Mouse (Mus musculus) T-helper 17 cell (primary cell): ENCODE results near the gene Ss18l2.

Experiments used
- in situ Hi-C, 2 experiments: fragments of 300-600 bp; cut with MboI, MseI; formaldehyde crosslinking; loops; 1 replicate in 1 of 2; 2 replicates in 1 of 2; pipeline ENCODE4 v1.15.1; 2025; ENCODE audit warnings: high pct_unique_total_duplicates in 2 of 2

Gene Ss18l2

DNA sequence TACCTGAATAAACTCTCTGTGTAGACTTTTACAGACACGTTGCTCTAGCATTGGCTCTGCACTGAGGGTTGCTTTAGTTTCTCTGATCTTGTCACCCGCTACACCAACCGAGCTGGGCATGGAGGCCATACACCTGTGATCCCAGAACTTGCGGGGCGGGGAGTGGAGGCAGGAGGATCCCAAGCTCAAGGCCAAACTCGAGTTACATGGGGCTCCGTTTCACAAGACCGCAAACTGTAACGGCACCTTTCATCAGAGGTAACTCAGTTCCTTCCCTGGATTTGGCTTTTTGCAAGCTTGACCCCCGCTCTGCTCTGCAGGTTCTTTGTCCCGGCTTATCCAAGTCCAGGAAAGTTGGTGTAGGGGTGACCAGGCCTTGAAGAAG is 5.9 kb upstream of the Ss18l2 start:
- in situ Hi-C loops, result loop anchor here (25.0 kb wide), 1 partner anchor 1783 kb away; the partner anchor contains the start of gene Limd1 (in 2 of the 2)

DNA sequence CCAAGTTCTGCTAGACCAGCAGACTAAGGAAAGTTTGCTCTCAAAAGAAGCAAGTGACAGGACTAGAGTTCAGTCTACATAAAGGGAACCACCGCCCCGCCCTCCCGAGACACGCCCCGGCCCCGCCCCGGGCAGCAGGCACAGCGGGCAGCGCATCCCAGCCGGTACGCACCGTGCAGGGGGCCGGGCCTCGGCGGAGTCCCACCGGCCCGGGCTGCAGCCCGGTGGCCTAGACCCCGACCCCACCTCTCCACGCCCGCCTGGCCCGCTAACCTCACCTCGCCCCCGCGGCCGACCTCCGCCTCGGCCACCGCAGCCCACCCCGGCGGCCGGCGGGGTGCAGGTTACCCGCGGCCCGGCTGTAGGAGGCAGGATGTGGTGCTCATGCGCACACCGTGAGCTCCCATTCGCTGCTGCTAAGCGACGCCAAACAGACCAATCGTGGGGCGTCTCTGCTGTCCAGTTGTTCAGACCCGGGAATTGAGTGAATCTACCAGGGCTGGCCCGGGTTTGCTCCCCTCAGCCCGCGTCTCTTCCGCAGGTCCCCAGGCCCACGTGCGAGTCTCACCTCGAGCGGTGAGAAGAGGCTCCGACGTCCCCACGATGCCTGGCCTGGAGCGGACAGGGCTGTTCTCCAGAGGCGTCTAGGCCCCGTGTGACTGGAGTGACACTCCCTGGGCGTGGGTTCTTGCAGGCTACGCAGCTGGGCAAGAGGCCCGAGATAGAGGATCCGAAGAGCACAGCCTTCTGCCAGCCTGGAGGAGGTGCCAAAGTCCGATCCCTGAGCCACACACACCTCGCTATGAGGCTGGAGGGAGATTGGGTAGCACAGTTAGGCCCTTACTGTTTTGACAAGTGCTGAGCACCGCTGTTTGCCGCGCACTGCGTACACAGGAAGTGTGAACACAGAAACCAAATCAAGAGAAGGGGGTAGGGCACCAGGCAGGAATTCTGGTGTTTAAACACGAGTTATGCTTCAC is 5.2 kb upstream of the Ss18l2 start, which contains the start of gene Sec22c:
Sec22c (minus strand) TSS at position 845 of the 980 bp plus-strand sequence.
- in situ Hi-C loops, result loop anchor here (25.0 kb wide), 1 partner anchor 1782 kb away; the partner anchor contains the start of gene Limd1 (in 2 of the 2)

DNA sequence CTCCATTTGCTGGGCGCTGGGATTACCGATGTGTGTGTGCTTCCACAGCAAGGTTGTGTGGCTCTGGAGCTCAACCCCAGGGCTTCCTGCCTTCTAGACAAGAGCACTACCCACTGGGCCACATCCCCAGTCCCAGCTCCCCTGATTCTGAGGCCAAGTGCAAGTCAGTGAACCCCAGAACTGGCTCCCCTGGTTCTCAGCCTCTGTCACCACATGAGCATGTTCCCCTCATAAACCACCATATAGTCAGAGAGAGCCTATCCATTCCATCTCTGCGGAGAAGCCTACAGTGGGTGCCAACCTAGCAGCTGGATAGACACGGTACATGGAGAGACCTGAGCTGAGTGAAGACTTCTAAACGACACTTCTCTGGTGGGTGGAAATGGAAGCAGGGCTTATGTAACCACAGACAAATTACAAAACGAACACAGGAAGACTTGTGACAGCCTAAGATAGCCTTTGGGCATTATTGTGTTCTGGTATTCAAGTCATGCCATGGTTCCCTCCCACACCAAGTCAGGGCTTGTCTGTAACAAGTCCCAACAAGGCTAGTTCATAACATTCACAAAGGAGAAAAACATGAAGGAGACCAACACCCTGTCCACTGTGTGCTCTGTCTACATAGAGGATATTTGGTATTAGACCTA is 4.0 kb upstream of the Ss18l2 start:
- in situ Hi-C loops, result loop anchor here (25.0 kb wide), 1 partner anchor 1781 kb away; the partner anchor contains the start of gene Limd1 (in 2 of the 2)

DNA sequence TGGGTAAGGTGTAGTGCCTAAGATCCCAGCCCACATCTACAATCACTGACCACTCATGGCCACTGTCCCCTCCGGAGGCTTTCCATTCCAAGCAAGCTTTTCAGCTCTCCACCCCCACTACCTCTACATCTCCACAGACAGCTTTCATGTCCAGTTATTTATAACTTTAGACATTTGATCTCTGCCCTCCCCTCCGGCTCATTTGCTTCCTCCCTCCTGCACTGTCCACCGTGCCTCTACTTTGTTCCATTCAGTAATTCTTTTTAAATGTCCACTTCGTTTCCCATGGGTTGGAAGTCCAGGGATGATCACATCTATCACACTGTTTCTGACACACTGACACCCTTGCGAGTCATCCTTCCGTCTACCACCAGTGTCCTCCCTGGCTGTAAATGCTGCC is 2.3 kb upstream of the Ss18l2 start:
- in situ Hi-C loops, result loop anchor here (25.0 kb wide), 1 partner anchor 1780 kb away; the partner anchor contains the start of gene Limd1 (in 2 of the 2)

DNA sequence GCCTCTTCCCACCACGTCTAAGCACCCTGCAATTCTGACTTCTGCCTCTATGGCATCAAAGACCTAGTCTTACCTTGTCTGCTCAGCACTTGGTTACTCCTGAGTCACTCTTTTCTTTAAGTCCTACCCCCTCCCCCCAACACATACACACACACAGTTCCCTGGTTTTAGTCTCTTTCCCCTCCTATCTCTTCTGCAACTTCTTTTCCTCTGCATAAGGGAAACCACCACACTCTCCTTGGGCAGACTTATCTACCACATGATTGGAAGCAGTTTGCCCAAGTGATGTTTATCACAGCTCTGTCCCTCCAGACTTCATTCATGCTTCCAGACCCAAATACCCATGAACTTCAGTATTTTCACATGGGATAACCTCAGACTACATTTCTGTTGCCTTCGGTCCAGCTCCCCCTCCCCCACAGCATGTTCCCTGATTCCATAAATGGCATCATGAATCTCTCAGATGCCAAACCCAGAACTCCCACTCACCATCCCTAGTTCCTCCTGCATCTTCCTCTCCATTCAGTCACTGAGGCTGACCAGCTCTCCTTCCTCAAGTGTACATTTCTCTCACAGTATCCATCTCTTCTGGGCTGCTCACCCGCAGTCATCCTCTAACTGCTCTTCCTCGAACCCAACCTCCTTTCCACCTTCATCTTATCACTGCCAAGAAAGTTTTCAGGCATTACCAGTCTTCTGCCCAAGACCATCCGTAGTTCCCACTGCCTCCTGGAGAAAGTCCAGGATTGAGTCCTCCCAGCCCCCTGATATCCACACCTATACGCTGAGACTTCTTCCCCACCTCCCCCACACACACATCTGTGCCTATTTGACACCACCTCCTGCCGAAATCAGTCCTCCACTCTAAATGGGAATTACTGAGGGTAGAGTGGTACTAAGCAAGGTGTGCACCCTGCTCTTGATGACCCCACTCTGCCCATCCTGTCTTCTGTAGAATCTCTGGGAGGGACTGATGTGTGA is 1.3 kb upstream of the Ss18l2 start:
- in situ Hi-C loops, result loop anchor here (25.0 kb wide), 1 partner anchor 1779 kb away; the partner anchor contains the start of gene Limd1 (in 2 of the 2)

DNA sequence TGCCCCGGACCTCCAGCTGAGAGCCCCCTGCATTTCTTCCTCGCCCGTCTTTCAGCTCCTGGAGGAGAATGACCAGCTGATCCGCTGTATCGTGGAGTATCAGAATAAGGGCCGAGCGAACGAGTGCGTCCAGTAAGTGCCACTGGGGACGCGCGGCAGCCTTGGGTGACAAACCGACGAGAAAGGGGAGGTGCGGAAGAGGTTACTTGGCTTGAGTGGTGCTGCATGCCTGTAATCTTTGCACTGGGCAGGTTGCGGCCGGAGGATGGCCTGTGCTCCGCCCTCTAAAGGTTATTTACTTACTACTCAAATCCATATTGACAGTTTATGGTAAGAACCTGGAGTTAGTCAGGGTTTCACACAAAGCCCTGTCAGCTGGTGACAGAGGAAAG is 451 bp downstream of the Ss18l2 start:
- in situ Hi-C loops, result loop anchor here (25.0 kb wide), 1 partner anchor 1777 kb away; the partner anchor contains the start of gene Limd1 (in 2 of the 2)

DNA sequence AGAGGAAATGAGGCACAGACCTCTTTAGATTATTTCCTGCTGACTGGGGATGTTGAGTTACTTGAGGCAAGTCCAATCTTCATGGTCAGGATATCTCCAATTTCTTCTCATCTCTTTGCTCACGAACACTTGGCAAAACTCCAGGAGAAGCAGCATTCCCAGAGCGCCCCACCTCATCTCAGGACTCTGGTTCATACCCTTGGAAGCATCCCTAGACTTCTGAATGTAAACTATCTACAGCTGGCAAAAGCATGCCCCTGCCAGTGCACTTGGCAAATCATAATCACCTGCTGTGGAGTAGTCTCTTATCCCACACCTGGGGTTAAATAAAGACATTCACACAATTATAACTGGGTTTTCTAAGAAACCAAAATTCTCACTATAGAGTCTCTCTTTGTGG is 6.9 kb downstream of the Ss18l2 start:
- in situ Hi-C loops, result loop anchor here (25.0 kb wide), 1 partner anchor 1770 kb away; the partner anchor contains the start of gene Limd1 (in 2 of the 2)

DNA sequence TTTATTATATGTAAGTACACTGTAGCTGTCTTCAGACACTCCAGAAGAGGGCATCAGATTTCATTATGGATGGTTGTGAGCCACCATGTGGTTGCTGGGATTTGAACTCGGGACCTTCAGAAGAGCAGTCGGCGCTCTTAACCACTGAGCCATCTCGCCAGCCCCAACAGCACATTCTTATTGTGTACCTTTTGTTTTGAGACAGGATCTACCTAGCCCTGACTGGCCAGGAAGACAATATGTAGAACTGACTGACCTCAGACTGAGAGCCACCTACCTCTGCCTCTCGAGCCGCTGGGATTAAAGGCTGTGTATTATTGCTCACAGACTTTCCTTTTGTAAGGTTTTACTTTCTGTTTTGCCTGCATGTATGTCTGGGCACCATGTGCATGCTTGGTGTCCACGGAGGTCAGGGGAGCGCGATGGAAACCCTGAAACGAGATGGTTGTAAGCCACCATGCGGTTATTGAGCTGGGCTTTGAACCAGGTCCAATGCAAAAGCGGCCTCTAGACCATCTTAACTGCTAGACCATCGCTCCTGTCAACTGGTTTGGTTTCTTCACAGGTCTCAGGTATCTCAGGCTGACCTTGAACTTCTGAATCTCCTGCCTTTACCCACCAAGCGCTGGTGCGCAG is 8.1 kb downstream of the Ss18l2 start:
- in situ Hi-C loops, result loop anchor here (25.0 kb wide), 1 partner anchor 1769 kb away; the partner anchor contains the start of gene Limd1 (in 2 of the 2)

DNA sequence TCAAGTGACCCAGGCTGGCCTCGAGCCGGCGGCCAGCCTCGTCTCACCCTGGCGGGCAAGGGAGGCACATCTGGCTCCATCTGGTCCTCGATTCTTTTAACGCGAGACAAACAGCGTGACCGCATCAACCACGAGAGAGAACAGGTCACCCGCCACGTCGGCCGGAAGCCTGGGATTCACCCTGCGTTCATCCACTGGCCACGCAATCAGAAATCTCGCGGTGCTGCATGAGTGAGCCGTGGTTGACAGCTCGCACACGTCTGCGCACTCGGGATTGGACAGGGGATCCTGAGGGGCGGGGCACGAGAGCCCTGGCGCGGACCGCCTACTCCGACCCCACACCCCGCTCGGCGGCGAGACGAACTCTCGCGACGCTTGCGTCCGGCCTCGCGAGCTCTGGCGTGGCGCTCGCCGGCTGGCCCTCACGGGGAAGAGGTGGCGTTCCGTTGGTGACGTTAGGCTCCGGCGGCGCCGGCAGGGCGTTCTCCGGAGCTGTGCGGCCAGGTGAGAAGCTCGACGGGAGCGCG is 8.7 kb downstream of the Ss18l2 start, which contains the start of gene Nktr:
Nktr (plus strand) TSS at position 378 of the 527 bp plus-strand sequence.
- in situ Hi-C loops, result loop anchor here (25.0 kb wide), 1 partner anchor 1768 kb away; the partner anchor contains the start of gene Limd1 (in 2 of the 2)

DNA sequence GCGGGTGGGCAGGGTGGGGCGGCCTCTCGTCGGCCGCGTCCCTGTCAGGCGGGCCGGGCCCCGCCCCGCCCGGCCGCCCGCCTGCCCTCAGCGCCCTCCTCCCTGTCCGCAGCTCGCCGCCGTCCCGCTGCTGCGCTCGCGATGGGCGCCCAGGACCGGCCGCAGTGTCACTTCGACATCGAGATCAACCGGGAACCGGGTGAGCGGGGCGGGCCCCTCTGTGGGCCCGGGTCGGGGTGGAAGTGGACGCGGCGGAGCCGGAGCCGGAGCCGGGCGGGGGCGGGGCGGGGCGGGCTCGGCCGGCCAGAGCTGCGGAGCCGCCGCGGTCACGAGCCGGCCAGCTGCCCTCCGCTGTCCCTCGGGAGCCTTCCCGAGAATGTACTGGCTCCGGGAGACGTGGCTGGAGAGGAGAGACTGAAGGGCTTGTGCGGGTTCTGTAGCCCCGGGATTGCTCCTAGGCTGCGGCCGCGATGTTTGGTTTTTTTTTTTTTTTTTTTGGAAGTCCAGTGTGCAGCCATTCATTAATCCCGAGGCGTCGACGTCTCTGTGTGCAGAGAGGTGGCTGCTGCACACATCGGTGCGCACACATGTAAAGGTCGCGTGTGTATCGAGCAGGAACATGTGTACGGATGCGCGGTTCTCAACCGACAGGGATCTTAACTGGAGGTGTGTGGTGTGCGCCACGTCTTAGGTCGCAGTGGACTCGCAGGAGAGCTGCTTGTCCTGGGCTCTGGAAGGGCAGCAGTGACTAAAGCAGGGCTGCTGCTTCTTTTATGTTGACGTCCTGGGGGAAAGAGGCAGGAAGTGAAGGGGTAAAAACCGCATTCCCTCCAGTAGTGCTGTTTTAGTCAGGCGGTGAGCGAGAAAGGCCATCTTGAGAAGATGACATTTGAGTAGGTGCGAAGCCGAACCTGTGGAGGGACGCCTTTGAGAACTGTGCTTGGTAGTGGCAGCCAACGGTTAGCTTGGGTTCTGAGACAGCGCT is 9.5 kb downstream of the Ss18l2 start:
- in situ Hi-C loops, result loop anchor here (25.0 kb wide), 1 partner anchor 1768 kb away; the partner anchor contains the start of gene Limd1 (in 2 of the 2)

DNA sequence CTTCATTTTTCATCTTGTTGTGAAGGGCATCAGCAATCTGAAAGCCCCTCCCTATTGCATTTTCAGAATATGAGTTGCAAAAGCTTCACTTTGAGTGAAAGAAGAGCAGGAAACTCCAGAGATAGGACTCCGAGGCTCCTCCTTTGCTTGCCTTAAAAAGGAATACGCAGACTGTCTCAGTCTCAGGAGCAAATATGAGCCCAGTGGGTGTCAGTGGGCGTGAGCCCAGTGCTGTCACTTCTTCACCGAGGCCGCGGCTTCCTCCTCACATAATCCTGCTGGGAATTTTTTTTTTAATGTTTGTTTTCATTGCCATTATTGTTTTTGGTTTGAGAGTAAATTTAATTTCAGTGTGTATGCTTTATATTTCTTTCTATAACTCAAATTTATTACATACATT is 30.4 kb downstream of the Ss18l2 start:
- in situ Hi-C loops, result loop anchor here in 1 of 2 experiments (25.0 kb wide), 1 partner anchor 1272 kb away; the partner anchor contains the start of gene Tmem42

DNA sequence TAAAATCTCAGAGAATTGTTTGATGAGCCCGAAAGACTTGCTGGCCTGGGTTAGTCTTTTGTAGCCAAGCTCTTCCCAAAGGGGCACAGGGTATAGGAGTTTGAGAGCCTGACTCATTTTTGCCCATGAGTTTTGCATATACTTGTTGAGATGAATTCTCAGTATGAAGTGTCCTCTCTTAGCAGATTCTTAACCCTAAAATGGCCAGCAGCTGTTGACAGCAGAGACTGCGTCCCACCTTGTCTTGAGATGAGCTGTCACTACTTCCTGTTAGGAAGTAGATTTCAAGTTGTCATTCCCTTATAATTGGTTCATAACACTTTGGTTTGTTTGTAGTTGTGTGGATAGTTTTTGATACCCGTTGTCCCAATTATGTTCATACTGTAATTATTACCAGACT is 31.0 kb downstream of the Ss18l2 start:
- in situ Hi-C loops, result loop anchor here in 1 of 2 experiments (25.0 kb wide), 1 partner anchor 1271 kb away; the partner anchor contains the start of gene Tmem42

DNA sequence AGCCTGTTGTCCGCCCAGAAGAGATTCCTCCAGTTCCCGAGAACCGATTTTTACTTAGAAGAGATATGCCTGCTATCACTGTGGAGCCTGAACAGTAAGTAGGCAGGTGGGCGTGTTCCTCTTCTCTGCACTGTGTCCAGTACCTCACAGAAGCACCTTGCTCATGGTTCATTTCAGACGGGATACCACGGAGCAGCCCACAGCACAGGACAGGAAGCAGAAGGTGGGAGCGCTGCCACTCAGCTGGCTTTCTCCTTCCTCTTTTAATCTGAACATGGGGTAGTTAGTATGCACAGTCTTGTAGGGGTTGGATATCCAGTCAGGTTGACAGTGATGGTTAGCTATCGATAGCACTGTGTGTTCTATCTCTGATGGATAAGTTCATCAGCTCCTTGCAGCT is 33.9 kb downstream of the Ss18l2 start:
- in situ Hi-C loops, result loop anchor here in 1 of 2 experiments (25.0 kb wide), 1 partner anchor 1268 kb away; the partner anchor contains the start of gene Tmem42

DNA sequence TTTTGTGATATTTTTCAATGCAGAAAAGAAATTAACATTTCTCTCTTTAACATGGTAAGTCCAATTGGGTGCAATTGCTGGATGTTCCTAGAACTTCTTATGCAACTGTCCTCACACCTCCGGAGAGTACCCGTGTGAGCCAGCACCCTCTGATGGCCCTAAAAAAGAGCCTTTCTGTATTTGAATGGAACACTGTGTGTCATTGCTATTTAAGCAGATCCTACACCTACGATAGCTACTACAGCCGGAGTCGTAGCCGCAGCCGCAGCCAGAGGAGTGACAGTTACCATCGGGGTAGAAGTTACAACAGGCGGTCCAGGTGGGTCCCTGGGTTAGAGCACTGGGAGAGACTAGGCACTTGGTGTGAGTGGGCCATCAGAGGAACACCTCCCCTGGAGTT is 42.6 kb downstream of the Ss18l2 start:
- in situ Hi-C loops, result no loop called here

DNA sequence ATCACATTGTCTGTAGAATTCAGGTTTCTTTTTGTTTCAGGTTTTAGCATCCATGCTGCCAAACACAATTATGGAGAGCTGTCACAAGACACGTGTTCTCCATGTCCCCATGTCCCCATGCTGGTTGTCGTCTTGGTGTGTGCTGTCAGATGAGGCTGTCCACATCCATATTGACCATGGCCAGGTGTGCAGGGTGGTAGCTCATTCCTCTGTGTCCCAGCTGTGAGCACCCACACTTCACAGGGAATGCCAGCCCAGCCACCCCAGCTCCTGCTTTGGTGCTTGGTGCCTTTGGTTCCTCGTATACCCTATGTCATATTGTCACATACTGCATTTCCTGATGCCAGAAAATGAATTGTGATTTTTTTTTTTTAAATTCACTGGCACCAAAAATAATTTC is 44.5 kb downstream of the Ss18l2 start:
- in situ Hi-C loops, result no loop called here

DNA sequence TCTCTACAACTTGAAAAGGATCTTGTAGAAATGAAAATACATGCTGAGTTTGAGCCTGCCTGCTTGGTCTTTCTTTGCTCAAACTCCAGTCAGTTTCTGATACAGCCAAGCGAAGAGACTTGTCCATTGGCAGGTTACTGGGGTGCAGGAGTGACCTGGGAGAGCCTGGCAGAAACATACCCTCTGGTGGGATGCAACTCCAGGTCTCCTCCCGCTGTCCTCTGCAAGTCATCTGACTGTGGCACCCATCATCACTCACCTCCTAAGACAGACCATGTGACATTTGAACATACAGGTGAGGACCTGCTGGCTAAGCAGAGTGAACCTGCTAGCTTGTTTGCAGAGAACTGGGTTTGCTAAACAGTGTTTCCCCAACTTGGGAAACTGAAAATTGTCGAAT is 46.7 kb downstream of the Ss18l2 start:
- in situ Hi-C loops, result no loop called here

DNA sequence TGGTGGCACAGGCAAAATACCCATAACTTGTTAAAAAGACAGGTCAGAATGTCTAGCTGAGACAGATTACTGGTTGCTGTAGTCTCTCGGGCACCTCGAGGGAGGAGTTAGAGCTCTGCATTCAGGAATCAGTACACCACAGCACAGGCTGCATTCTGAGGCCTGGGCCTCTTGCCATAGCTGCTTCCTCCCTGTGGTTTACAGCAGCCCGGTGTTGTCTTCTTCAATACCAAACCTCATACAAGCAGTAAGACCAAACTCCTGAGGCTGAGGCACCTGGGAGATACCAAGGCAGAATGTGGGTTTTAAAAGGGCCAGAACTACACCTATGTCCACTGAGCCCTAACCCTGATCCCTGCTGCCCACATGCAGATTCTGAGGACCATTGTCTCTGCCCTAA is 47.3 kb downstream of the Ss18l2 start:
- in situ Hi-C loops, result no loop called here
